Mouse (Mus musculus) C2C12 (cell line): Measurements from ENCODE around the gene Cphx3.
"Not testable (repeated sequence)": the region's sequence is repeated elsewhere in the genome, so short reads cannot be mapped to it uniquely, and the experiment has no call there.

Experiments used
- CEBPB ChIP-seq: IDR thresholded peaks from one replicate; pipeline ENCODE4 v1.6.1; 2011; ENCODE audit warnings: low read depth, mild to moderate bottlenecking, control low read depth, moderate library complexity
- CTCF ChIP-seq: IDR thresholded peaks from one replicate; pipeline ENCODE4 v1.5.1; 2011; ENCODE audit not compliant: control insufficient read depth, insufficient read depth, insufficient read length
- MAX ChIP-seq: IDR thresholded peaks from one replicate; pipeline ENCODE4 v1.6.1; 2011; ENCODE audit warnings: mild to moderate bottlenecking, control low read depth
- MYOD1 ChIP-seq: IDR thresholded peaks from one replicate; pipeline ENCODE4 v1.6.1; 2011; ENCODE audit warnings: low read depth; ENCODE audit not compliant: control insufficient read depth, insufficient read length
- USF1 ChIP-seq: IDR thresholded peaks from one replicate; pipeline ENCODE4 v1.6.1; 2011; ENCODE audit warnings: low read depth, mild to moderate bottlenecking, control low read depth, moderate library complexity

- not testable (repeated sequence) for TF ChIP-seq MAX, CTCF, CEBPB, MYOD1, USF1
These were observed 22.7 kb upstream of the Cphx3 start for GRCm38 (mm10) chr14:26059362-26059761.
